Mouse (Mus musculus) right cerebral cortex, adult 18-20 months (tissue): ENCODE measurements at regions not wholly inside any gene's neighbourhood (a gene's known extent, or its start where the extent isn't known, plus 50 kb on each side); places are given as distances from the start of the nearest gene placed in this dataset.

Experiments used
- DNase-seq: peaks from one replicate; pipeline ENCODE4 v3.0.0; 2022; ENCODE audit warnings: mixed read lengths

- no peak for DNase-seq
Measured at GRCm38 (mm10) chr1:189458421-189458820, 56.3 kb upstream of the Kcnk2 start.
